ENCODE assay signal across 10 mouse cellular contexts in the genomic region with DNA sequence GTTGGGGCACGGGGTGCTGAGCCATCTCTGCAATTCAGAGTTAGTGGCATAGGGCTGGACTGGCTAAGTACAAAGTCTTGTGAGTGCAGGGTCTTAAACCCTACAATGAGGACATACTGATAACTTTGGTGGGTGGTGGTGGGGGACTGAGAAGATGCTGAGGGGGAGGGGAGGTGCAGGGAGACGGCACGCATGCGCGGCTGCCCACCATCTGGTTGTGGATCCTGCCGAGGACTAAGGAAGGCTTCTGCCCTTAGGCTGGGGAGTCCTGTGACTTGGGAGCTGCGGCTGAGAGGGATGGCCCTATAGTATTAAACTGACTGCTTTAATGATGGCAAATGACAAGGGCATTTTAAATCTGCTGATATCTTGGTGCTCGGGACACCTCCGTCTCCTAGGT. TPM values are rescaled to one million over a fixed set of nuclear protein-coding genes. Genes with fewer than 3 reads are reported as not detected.
DNase-seq lines count a peak whose midpoint lies in the region; ATAC-seq and TF ChIP-seq lines count a peak whose summit lies in the region.
"Had no signal": no experiment of that assay in that cellular context is flagged by ENCODE, and none has a peak within 500 bp of the region (broad histone marks: within the 10 kb centered on the region; RNA-seq: fewer than 3 reads in every experiment).

No protein-coding gene starts in this region.

- peaks cover 4% of the 10 kb centered on the region; the same call in 1 of the 2 replicates for H3K4me1 ChIP-seq in forebrain, embryonic 16.5 days (replicated peaks; ENCODE audit: control insufficient read depth, insufficient read depth, low read length)
- H3K4me1 ChIP-seq in forebrain, postnatal 0 days (ENCODE audit: insufficient read depth), result no peaks in the 10 kb centered on the region
- H3K4me1 ChIP-seq in lung, embryonic 14.5 days (ENCODE audit: insufficient read depth), result no peaks in the 10 kb centered on the region
- H3K4me1 ChIP-seq in lung, postnatal 0 days (ENCODE audit: insufficient read depth, low read depth, low read length), result no peaks in the 10 kb centered on the region
- H3K4me1 ChIP-seq in embryonic facial prominence, embryonic 13.5 days, result peaks cover 31% of the 10 kb centered on the region
- peaks cover 3% of the 10 kb centered on the region for H3K4me1 ChIP-seq in midbrain, embryonic 15.5 days

- 80% methylated on average over 9 of the region's 9 CpGs for WGBS in forebrain, embryonic 16.5 days
- WGBS in forebrain, postnatal 0 days, result 79% methylated on average over 9 of the region's 9 CpGs
- WGBS in lung, embryonic 14.5 days, result 67% methylated on average over 9 of the region's 9 CpGs
- 76% methylated on average over 9 of the region's 9 CpGs for WGBS in lung, postnatal 0 days
- 34% methylated on average over 9 of the region's 9 CpGs for WGBS in embryonic facial prominence, embryonic 13.5 days
- WGBS in midbrain, embryonic 15.5 days, result 80% methylated on average over 9 of the region's 9 CpGs

- H3K9me3 ChIP-seq in forebrain, embryonic 16.5 days (ENCODE audit: control insufficient read depth, low read length), result no peaks in the 10 kb centered on the region
- H3K9me3 ChIP-seq in forebrain, postnatal 0 days (ENCODE audit: low read length), result no peaks in the 10 kb centered on the region
- H3K9me3 ChIP-seq in lung, embryonic 14.5 days (ENCODE audit: low read depth, low read length), result no peaks in the 10 kb centered on the region
- H3K9me3 ChIP-seq in lung, postnatal 0 days (ENCODE audit: low read length), result no peaks in the 10 kb centered on the region
- H3K9me3 ChIP-seq in embryonic facial prominence, embryonic 13.5 days, result no peaks in the 10 kb centered on the region
- no peaks in the 10 kb centered on the region for H3K9me3 ChIP-seq in midbrain, embryonic 15.5 days
- H3K9me3 ChIP-seq: hindbrain, embryonic 15.5 days had no signal

- no peak overlapping the region for H3K9ac ChIP-seq in forebrain, embryonic 16.5 days (replicated peaks; ENCODE audit: low read depth, low read length)
- H3K9ac ChIP-seq in forebrain, postnatal 0 days, result no peak overlapping the region
- H3K9ac ChIP-seq in lung, embryonic 14.5 days, result no peak overlapping the region
- no peak overlapping the region for H3K9ac ChIP-seq in lung, postnatal 0 days (replicated peaks; ENCODE audit: low read depth)
- H3K9ac ChIP-seq in embryonic facial prominence, embryonic 13.5 days, result 0 out of 2 replicates have a peak overlapping the region, but pooled peaks have one; percentile 6
- H3K9ac ChIP-seq in midbrain, embryonic 15.5 days, result no peak overlapping the region
- H3K9ac ChIP-seq: hindbrain, embryonic 15.5 days had no signal

- no peak overlapping the region for H3K27ac ChIP-seq in forebrain, embryonic 16.5 days (ENCODE audit: low read length)
- H3K27ac ChIP-seq in forebrain, postnatal 0 days (ENCODE audit: low read depth, low read length), result no peak overlapping the region
- no peak overlapping the region for H3K27ac ChIP-seq in lung, embryonic 14.5 days (ENCODE audit: low read depth)
- no peak overlapping the region for H3K27ac ChIP-seq in lung, postnatal 0 days (ENCODE audit: low read length)
- H3K27ac ChIP-seq in embryonic facial prominence, embryonic 13.5 days, result peak overlapping the region; percentile 56
- no peak overlapping the region for H3K27ac ChIP-seq in midbrain, embryonic 15.5 days
- H3K27ac ChIP-seq: hindbrain, embryonic 15.5 days; kidney, postnatal 0 days had no signal

- no peaks in the 10 kb centered on the region for H3K36me3 ChIP-seq in forebrain, embryonic 16.5 days (ENCODE audit: control insufficient read depth, insufficient read depth)
- no peaks in the 10 kb centered on the region for H3K36me3 ChIP-seq in forebrain, postnatal 0 days (ENCODE audit: insufficient read depth)
- 0 out of 2 replicates have a peak, but pooled peaks cover 4% of the 10 kb centered on the region for H3K36me3 ChIP-seq in lung, embryonic 14.5 days (ENCODE audit: insufficient read depth)
- no peaks in the 10 kb centered on the region for H3K36me3 ChIP-seq in lung, postnatal 0 days (ENCODE audit: insufficient read depth, low read length)
- no peaks in the 10 kb centered on the region for H3K36me3 ChIP-seq in embryonic facial prominence, embryonic 13.5 days
- H3K36me3 ChIP-seq in midbrain, embryonic 15.5 days (replicated peaks), result no peaks in the 10 kb centered on the region
- H3K36me3 ChIP-seq: hindbrain, embryonic 15.5 days had no signal

- TF ChIP-seq CTCF in forebrain, postnatal 0 days (IDR thresholded peaks at IDR 0.05; ENCODE audit: low read depth), result no peak
- no peak for TF ChIP-seq CTCF in lung, embryonic 14.5 days (IDR thresholded peaks at IDR 0.05; ENCODE audit: low read depth)
- no peak for TF ChIP-seq CTCF in lung, postnatal 0 days (IDR thresholded peaks at IDR 0.05)

- 0 out of 2 replicates have a peak, but pooled peaks have one; percentile 15 for ATAC-seq in forebrain, embryonic 16.5 days
- no peak for ATAC-seq in forebrain, postnatal 0 days
- ATAC-seq in lung, embryonic 14.5 days (ENCODE audit: insufficient read depth), result peak; percentile 29; the same call in 1 of the 2 replicates
- no peak for ATAC-seq in lung, postnatal 0 days
- ATAC-seq in embryonic facial prominence, embryonic 13.5 days (ENCODE audit: insufficient number of reproducible peaks, insufficient read depth, low FRiP score, low TSS enrichment, low read depth), result no peak
- ATAC-seq in midbrain, embryonic 15.5 days (replicated peaks), result peak; percentile 55; the same call in 1 of the 2 replicates

- H3K4me3 ChIP-seq in forebrain, embryonic 16.5 days (replicated peaks; ENCODE audit: low read length), result no peak overlapping the region
- no peak overlapping the region for H3K4me3 ChIP-seq in forebrain, postnatal 0 days (ENCODE audit: low read depth, low read length)
- no peak overlapping the region for H3K4me3 ChIP-seq in lung, embryonic 14.5 days (ENCODE audit: low read depth, low read length)
- H3K4me3 ChIP-seq in lung, postnatal 0 days (ENCODE audit: low read depth, low read length), result no peak overlapping the region
- H3K4me3 ChIP-seq in embryonic facial prominence, embryonic 13.5 days, result no peak overlapping the region
- no peak overlapping the region for H3K4me3 ChIP-seq in midbrain, embryonic 15.5 days
- H3K4me3 ChIP-seq: hindbrain, embryonic 15.5 days had no signal

- TF ChIP-seq EP300 in lung, postnatal 0 days (IDR thresholded peaks at IDR 0.05), result no peak

- no peaks in the 10 kb centered on the region for H3K27me3 ChIP-seq in forebrain, embryonic 16.5 days (replicated peaks; ENCODE audit: control insufficient read depth, insufficient read depth, low read length)
- H3K27me3 ChIP-seq in forebrain, postnatal 0 days (ENCODE audit: insufficient read depth, low read length), result no peaks in the 10 kb centered on the region
- H3K27me3 ChIP-seq in lung, embryonic 14.5 days (ENCODE audit: insufficient read depth, low read length), result no peaks in the 10 kb centered on the region
- no peaks in the 10 kb centered on the region for H3K27me3 ChIP-seq in lung, postnatal 0 days (replicated peaks; ENCODE audit: insufficient read depth, low read length)
- H3K27me3 ChIP-seq in embryonic facial prominence, embryonic 13.5 days, result no peaks in the 10 kb centered on the region; the same call in 1 of the 2 replicates
- H3K27me3 ChIP-seq in midbrain, embryonic 15.5 days (replicated peaks), result no peaks in the 10 kb centered on the region
- H3K27me3 ChIP-seq: hindbrain, embryonic 15.5 days had no signal

- DNase-seq in forebrain, postnatal 0 days, result no peak
- no peak for DNase-seq in lung, embryonic 14.5 days
- no peak for DNase-seq in lung, postnatal 0 days (ENCODE audit: low spot score)
- no peak for DNase-seq in frontal cortex, postnatal 10 days (ENCODE audit: low spot score in 2 of 2)
- DNase-seq: thymus, adult 18-20 months had no signal

- no peak overlapping the region for H3K4me2 ChIP-seq in forebrain, embryonic 16.5 days (ENCODE audit: low read length)
- no peak overlapping the region for H3K4me2 ChIP-seq in forebrain, postnatal 0 days (ENCODE audit: low read depth)
- no peak overlapping the region for H3K4me2 ChIP-seq in lung, embryonic 14.5 days
- no peak overlapping the region for H3K4me2 ChIP-seq in lung, postnatal 0 days (replicated peaks; ENCODE audit: low read depth, low read length)
- H3K4me2 ChIP-seq in embryonic facial prominence, embryonic 13.5 days, result 0 out of 2 replicates have a peak overlapping the region, but pooled peaks have one; percentile 15
- no peak overlapping the region for H3K4me2 ChIP-seq in midbrain, embryonic 15.5 days
- H3K4me2 ChIP-seq: hindbrain, embryonic 15.5 days had no signal

RNA-seq across cellular contexts. Expression of a gene that starts 55.4 kb away (rescaled TPM):
- 301 and 306 TPM in 2 replicates for polyA plus RNA-seq in forebrain, embryonic 16.5 days (2015; fragmentation: Nextera tagmentation; extraction: Ambion mirVana)
- total RNA-seq in forebrain, postnatal 0 days (2014; rRNA removed), result 129 and 143 TPM in 2 replicates
- polyA plus RNA-seq in forebrain, postnatal 0 days (2015; fragmentation: Nextera tagmentation; extraction: Ambion mirVana), result 175 and 191 TPM in 2 replicates
- 132 and 142 TPM in 2 replicates for polyA plus RNA-seq in lung, embryonic 14.5 days (2014; fragmentation: Nextera tagmentation; extraction: Ambion mirVana)
- 23.9 and 26.6 TPM in 2 replicates for polyA plus RNA-seq in lung, postnatal 0 days (2015; fragmentation: Nextera tagmentation; extraction: Ambion mirVana)
- polyA plus RNA-seq in embryonic facial prominence, embryonic 13.5 days (2015; fragmentation: Nextera tagmentation; extraction: Ambion mirVana), result 281 and 321 TPM in 2 replicates
- 307 and 327 TPM in 2 replicates for polyA plus RNA-seq in midbrain, embryonic 15.5 days (2015; fragmentation: Nextera tagmentation; extraction: Ambion mirVana)

Comparison
In these comparisons a context has a peak if more than half of its experiments do, and no peak if none do; other contexts are left out.
1. ATAC-seq: peak in forebrain, embryonic 16.5 days (single experiment), lung, embryonic 14.5 days (single experiment) and midbrain, embryonic 15.5 days (single experiment); none in forebrain, postnatal 0 days (single experiment), lung, postnatal 0 days (single experiment) and embryonic facial prominence, embryonic 13.5 days (single experiment).